Mouse (Mus musculus): ENCODE results near the gene Cd200. TPM values are rescaled to one million over a fixed set of nuclear protein-coding genes. Genes with fewer than 3 reads are reported as not detected.

Cd200 gene
- polyA plus RNA-seq, 1 experiment: 113 TPM

DNA sequence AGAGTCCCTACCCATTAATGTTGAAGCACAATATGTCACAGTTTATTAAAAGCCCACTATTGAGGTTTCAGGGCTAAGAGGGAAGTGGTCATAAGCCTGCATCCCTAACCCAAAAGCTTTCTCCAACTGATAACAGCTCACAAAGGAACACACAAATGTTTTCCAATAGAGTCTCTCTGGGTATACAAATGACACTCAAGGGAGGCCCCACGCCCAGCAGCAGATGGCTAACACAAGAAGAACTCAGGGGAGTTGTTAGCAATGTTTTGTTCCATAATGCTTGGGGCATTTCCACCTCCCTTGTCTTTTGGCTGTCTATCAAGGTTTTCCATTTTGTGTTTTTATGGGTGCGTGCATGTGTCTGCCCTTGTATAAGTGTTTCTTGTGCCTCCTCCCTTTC, 64.0 kb downstream of the Cd200 start:
- DNase-seq (ENCODE audit: low read depth): no peak

DNA sequence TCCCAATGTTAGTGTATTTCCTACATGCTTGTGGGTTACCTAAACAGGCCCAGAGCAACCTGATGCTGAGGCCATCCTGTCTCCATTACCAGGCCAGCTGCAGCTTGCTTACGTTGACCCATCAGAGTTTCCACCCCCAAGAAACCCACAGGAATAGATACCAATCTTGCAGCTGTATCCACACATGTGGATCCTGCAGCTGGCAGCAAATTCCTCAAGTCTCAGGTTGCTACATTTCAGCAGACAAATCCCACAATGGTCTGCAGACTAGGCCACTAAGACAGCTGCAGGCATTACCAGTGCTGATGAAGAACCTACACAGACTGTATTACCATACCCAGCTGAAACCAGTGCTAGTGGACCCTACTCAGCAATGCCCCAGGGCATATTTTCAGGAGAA, 72.4 kb downstream of the Cd200 start:
- DNase-seq (ENCODE audit: low read depth): no peak

DNA sequence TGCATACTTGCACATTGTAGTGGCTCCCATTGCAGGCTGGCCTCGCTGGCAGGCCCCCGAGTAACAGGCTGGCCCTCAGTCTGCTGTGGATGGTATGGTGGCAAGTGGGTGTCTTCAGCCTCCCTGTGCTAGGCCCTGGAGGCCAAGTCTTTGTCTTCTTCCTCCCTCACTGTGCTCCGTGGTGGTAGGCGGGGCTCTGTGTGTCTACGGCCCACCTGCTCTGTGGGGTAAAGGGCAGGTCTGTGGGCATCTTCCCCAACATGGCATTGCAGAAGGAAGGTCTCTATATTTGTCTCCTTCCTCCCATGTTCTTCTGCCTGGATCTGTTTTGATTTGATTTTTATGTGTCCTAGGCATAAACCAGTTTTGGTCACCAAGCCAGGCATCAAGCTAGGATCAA, 74.0 kb downstream of the Cd200 start:
- DNase-seq (ENCODE audit: low read depth): no peak

DNA sequence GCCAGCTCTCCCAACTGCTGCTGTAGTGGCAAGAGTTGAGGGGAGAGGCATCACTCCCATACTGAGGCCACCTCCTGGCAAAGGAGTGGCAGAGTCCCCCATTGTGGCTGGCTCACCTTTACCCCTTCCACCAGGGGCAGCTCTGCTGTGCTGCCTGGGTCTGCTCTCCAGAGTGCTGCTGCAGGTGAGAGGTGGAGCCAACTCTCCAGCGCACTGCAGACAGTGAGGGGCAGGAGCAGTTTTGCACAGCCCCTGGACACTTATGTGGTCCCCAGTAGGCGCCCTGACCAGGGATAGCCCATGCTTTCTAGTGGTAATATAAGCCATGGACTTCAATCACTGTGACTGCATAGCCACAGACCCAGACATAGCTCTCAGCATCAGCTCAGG, 74.5 kb downstream of the Cd200 start:
- no peak for DNase-seq (ENCODE audit: low read depth)

DNA sequence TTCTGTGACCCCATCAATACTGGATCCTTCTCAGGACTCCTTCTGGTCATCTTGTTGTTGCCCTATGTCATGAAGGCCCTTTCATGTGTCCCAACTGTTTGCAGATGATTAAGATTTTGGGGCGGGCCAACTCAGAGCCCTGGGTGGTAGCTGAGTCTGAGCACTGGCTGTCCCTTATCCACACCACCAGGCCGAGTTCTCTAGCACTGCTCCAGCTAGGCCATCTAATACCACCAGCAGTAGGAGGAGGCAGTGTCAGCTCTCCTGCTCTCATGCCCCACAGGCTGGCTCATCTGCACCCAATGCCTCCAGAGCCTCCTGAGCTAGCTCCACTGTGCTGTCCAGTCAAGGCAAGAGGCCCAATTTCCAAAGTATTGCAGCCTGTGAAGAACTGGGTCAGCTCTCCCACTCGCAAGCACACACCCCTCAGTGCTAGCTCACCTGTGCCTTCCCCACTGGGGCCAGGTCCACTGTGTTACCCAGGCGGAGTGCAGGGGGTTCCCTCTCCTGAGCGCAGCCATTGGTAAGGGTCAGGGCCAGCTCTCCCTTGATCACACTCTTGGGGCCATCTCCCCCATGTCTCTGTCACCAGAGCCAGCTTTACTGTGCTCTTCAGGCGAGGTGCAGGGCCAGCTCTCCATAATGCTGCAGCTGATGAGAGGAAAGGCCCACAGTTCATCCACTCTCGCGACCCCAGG, 75.0 kb downstream of the Cd200 start:
- DNase-seq (ENCODE audit: low read depth): no peak

DNA sequence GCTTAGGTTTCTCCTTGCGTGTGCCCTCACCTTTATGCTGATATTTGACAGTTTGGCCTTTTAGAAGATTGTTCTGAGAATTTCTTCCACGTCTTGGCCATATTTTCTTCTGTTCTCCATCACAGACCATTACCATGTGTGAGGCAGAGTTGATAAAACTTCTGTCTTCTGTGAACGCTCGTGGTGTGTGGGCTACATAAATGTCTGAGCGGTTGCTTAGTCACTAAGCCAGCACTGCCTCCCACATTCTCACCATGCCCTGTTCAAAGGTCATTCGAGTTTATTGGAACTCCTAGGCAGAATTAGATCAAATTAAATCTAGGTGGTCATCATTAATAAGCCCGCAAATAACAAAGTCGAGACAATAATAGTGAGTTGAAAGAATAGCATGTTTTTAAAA, 76.3 kb downstream of the Cd200 start:
- DNase-seq (ENCODE audit: low read depth): no peak

Other genes starting within 250 kb of the Cd200 start
- gene Btla, start 184.7 kb downstream of the Cd200 start, polyA plus RNA-seq (2012; rRNA removed): 0.55 and 0.70 TPM in 2 replicates
- 0.65 and 1.0 TPM in 2 replicates for gene Gm609, start 83.9 kb upstream of the Cd200 start, polyA plus RNA-seq (2012; rRNA removed)
- 0.11 TPM in 1 of 2 replicates, not detected in the other for gene Gm17783, start 123.0 kb upstream of the Cd200 start, polyA plus RNA-seq (2012; rRNA removed)
- gene Slc9c1, start 126.3 kb upstream of the Cd200 start, polyA plus RNA-seq (2012; rRNA removed): 0.04 TPM in 1 of 2 replicates, not detected in the other
- gene Gcsam, start 201.3 kb upstream of the Cd200 start, polyA plus RNA-seq (2012; rRNA removed): 0.14 and 0.27 TPM in 2 replicates
- 0.34 and 0.39 TPM in 2 replicates for gene BC016579, start 245.0 kb upstream of the Cd200 start, polyA plus RNA-seq (2012; rRNA removed)

Data from gonadal fat pad, adult 2 months (tissue).